Mouse (Mus musculus) bone marrow macrophage, adult 2 months (primary cell): ENCODE results near the gene Polk. TPM values are rescaled to one million over a fixed set of nuclear protein-coding genes. Genes with fewer than 3 reads are reported as not detected.

ENCODE experiments used
- H3K27ac ChIP-seq: 2 replicates; pipeline ENCODE4 v1.5.1; 2012; ENCODE audit warnings: low read depth, low read length; ENCODE audit not compliant: insufficient read depth
- H3K4me1 ChIP-seq: 2 replicates; pipeline ENCODE4 v1.6.1; 2012; ENCODE audit warnings: low read length; ENCODE audit not compliant: control insufficient read depth, insufficient read depth
- H3K4me3 ChIP-seq: 2 replicates; pipeline ENCODE4 v1.5.1; 2012; ENCODE audit warnings: mild to moderate bottlenecking, low read length, moderate library complexity; ENCODE audit not compliant: insufficient read depth
- CTCF ChIP-seq: IDR thresholded peaks from 2 replicates; pipeline ENCODE4 v1.5.1; 2012; ENCODE audit warnings: low read depth, mild to moderate bottlenecking, low read length, moderate library complexity
- POLR2A ChIP-seq: IDR thresholded peaks from 2 replicates; pipeline ENCODE4 v1.6.1; 2012; ENCODE audit warnings: mild to moderate bottlenecking, low read depth, low read length, borderline replicate concordance
- polyA plus RNA-seq: library from polyadenylated mRNA; stranded (reverse); fragments of >200 nt; gene quantifications from 2 replicates; pipeline ENCODE4 v1.2.4, GENCODE M21; 2012; ENCODE audit not compliant: missing spikeins, insufficient read depth, insufficient read length

Polk gene
- polyA plus RNA-seq, 1 experiment: 13.2 TPM

DNA sequence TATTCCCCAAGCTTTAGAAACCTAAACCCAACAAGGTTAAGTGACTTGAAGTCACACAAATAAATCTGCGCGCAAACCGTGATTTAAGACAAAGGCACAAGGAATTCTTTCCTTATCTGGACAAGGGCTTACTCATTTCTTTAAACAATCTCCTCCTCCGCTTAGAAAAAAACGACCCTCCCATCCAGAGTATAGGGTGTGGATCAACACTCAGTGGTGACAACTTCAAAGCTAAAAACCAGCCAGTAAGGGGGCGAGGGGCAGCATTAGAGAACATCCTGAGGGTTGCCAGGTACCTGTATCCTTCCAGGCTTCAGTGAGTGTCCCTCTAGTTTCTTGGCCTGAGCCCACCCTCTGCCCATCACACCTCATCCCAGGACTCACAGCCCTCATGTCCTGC lies 71.8 kb downstream of the Polk start:
- Histone ChIP-seq H3K27ac (no peak overlapping the region), H3K4me1 (peaks cover 9% of the 10 kb centered on the region), H3K4me3 (no peak overlapping the region)
- no peak for TF ChIP-seq POLR2A
- TF ChIP-seq CTCF: no peak

DNA sequence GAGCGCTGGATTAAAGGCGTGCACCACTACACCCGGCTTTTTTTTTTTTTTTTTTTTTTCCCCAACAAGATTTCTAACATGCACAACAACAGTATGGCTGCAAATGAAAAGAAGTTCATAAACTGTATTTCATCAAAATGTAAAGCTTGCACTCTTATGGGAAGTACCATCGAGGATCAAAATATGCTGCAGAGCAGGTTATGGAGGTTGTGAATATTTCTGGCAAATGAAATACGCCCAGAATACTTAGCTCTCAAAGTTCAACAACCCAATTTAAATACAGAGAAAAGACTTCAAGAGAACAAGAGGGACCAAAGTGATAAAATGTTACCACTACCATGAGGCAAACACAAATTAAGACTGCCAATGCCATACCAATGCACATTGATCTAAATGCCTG lies 73.7 kb downstream of the Polk start:
- Histone ChIP-seq H3K4me3 (no peak overlapping the region), H3K4me1 (peaks cover 11% of the 10 kb centered on the region), H3K27ac (no peak overlapping the region)
- TF ChIP-seq CTCF (no peak), POLR2A (no peak)

DNA sequence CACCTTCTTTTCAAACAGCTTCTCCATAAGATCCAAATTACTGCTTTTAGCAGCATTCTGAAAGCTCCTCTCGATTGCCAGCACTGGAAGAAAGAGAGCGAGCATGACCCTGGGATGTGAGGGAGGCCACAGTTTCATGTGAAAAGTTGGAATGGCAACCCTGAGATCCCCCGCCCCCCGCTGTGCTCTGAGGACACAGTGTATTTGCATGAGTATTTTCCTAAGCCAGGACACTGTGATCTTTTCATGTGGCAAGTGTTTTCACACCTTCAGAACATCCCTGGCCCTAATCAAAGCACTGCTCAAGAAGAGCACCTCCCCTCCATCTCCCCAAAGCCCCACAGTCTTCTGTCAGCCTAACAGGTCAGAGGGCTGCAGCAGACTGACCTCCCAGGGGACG lies 77.1 kb downstream of the Polk start:
- Histone ChIP-seq H3K4me3 (no peak overlapping the region), H3K27ac (no peak overlapping the region), H3K4me1 (peaks cover 11% of the 10 kb centered on the region)
- TF ChIP-seq POLR2A (no peak), CTCF (no peak)

DNA sequence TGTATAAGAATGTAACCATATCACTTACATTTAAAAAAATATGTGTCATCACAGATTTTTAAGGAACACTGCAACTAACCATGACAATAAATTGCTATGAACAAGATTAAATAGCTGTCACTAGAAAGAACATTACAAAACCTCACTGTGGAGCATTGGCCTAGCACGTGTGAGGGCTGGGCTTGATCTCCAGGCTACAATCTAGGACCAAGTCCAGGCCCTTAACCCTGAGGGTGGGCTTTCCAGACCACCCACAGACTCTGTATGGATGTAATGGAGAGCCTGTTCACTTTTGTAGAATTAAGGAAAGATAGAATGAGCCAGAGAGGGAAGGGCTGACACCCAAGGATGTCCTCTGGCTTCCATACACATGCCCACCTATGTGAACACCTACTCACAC lies 79.7 kb downstream of the Polk start:
- TF ChIP-seq CTCF (no peak), POLR2A (no peak)
- Histone ChIP-seq H3K4me3 (no peak overlapping the region), H3K27ac (no peak overlapping the region), H3K4me1 (peaks cover 11% of the 10 kb centered on the region)

DNA sequence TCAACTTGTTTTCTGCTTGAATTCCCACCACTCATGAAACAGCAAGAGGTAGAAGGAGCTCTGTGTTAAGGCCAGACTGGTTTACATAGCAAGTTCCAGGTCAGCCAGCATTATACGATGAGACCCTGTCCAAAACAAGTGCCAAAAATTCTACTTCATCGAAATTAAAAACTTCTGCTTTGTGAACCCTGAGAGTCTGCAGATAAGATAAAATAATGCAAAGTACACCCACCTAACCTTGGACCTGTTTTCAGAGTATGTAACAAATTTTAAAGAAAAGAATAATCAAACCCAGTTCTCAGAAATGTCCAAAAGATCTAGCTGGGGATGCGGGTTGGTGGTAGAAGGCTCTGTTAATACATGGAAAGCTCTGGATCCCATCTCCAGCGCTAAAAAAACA lies 83.8 kb downstream of the Polk start:
- TF ChIP-seq CTCF: no peak
- TF ChIP-seq POLR2A: no peak

DNA sequence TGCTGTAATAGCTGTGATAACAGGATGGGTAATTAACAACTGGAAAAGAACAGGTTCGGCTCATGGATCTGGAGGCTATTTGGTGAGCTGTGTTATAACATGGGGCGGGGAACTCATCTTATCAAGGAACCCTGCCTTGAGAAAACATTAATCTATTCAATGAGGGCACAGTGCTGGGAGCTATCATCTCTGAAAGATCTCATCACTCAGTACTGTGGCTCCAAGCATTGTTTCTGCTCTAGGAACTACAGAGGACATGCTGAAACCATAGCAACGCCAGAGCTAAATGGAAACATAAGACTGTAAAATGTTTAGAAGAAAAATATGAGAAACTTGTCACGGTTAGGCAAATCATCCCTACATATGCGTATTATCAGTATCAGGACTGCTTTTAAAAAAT lies 84.4 kb downstream of the Polk start:
- Histone ChIP-seq H3K27ac (no peak overlapping the region), H3K4me3 (no peak overlapping the region), H3K4me1 (peaks cover 2% of the 10 kb centered on the region; the same call in 1 of the 2 replicates)
- no peak for TF ChIP-seq CTCF

More for the DNA sequence above, 83.8 kb downstream of the Polk start:
- Histone ChIP-seq H3K4me1 (peaks cover 2% of the 10 kb centered on the region; the same call in 1 of the 2 replicates), H3K27ac (no peak overlapping the region), H3K4me3 (no peak overlapping the region)

DNA sequence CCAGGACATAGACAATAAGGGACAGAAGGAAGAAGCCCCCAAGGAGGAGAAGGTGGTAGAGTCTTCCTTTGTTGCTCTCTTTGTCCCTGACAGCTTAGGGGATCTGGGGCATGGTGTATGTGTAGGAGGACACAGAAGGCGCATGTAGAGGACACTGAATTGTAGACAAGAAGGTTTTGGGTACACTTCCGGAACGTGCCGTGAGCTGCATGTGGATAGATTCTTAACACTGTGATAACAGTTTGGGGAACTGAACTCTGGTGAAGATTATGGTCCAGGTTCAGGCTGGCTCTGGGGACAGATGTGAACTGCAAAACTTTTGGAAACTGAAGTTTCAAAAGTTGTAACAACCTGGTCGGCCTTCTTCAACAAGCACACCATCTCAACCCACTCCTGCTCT lies 84.8 kb downstream of the Polk start:
- Histone ChIP-seq H3K4me1 (peaks cover 2% of the 10 kb centered on the region; the same call in 1 of the 2 replicates), H3K4me3 (no peak overlapping the region), H3K27ac (no peak overlapping the region)
- TF ChIP-seq CTCF: no peak
- no peak for TF ChIP-seq POLR2A

DNA sequence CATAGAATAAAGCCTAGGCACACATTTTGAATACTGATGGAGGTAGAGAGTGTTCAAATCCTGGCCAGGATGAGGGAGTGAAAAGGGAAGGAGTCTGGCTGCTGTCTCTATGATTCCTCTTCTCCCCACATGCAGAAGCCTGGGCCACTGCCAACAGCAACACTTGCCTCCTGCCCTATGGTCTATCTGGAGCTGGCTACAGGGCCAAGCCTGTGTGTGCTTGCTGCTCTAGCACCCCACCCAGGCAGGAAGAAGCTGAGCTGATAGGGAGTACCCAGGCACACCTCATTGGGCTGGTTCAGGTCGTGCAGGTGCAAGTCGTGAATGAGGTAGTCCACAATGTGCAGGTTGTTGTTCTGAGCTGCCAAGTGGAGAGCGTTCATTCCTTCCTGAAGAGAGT lies 88.1 kb downstream of the Polk start:
- H3K4me3 ChIP-seq: no peak overlapping the region
- no peak overlapping the region for H3K27ac ChIP-seq
- peaks cover 2% of the 10 kb centered on the region; the same call in 1 of the 2 replicates for H3K4me1 ChIP-seq
- no peak for TF ChIP-seq POLR2A
- no peak for TF ChIP-seq CTCF

DNA sequence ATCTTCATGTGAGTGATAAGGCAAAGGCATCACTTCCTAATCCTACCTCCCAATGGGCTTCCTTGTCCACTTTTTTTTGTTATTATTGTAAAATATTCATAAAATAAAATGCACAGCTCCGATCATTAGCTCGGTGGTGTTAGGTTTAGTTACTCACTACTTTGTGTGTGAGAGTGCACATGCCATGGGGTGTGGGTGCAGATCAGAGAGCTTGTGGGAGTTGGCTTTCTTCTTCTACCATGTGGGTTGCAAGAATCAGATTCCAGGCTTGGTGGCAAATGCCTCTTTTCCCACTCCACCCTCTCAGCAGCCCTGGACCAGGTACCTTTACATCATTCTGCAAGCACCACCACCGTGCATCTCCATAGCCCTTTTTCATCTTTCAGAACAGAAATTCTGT lies 89.8 kb downstream of the Polk start:
- H3K4me3 ChIP-seq: no peak overlapping the region
- H3K27ac ChIP-seq: no peak overlapping the region
- TF ChIP-seq POLR2A: no peak
- no peak for TF ChIP-seq CTCF
- peaks cover 2% of the 10 kb centered on the region; the same call in 1 of the 2 replicates for H3K4me1 ChIP-seq

DNA sequence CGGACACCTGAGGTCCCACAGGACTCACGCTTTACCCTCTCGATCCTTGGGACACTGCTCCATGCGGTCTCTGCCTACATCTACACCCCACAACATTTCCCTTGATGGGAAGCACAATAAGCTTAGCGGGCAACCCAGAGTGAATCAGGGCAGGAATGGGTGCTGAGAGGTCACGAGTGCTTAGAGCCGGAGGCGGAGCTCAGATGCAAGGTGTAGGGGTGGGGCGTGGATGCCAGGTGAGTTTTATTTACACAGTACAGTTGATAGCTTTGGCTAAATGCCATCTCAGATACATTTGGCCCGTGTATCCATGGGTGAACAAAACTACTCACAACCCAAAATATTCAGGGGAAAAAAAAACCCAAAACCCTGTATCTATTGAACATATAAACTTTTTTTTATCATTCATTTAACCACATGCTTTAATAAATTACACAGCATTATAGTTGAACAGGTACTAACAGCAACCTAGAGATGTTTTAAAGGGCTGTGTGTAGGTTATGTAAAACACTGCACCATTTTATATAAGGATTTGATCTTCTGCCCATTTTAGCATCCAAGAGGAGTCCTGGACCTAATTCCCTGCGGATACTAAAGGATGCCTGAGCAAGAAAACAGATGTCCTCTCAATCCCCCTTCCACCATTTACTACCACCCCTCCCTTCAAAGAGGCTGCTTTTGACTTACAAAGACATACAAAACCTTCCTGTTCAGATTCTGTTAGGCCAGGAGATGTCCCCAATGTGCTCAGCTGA lies 90.8 kb downstream of the Polk start:
- H3K4me3 ChIP-seq: no peak overlapping the region
- H3K4me1 ChIP-seq: peaks cover 2% of the 10 kb centered on the region; the same call in 1 of the 2 replicates
- no peak for TF ChIP-seq CTCF
- TF ChIP-seq POLR2A: no peak
- H3K27ac ChIP-seq: no peak overlapping the region
